Mouse (Mus musculus) CD4-positive, CD25-positive, alpha-beta regulatory T cell, adult 4 months (primary cell): ENCODE measurements at regions not wholly inside any gene's neighbourhood (a gene's known extent, or its start where the extent isn't known, plus 50 kb on each side); places are given as distances from the start of the nearest gene placed in this dataset.
"Not testable (repeated sequence)": the region's sequence is repeated elsewhere in the genome, so short reads cannot be mapped to it uniquely, and the experiment has no call there.

Source experiments
- ATAC-seq: one replicate; pipeline ENCODE4 v1.8.0; 2017

DNA sequence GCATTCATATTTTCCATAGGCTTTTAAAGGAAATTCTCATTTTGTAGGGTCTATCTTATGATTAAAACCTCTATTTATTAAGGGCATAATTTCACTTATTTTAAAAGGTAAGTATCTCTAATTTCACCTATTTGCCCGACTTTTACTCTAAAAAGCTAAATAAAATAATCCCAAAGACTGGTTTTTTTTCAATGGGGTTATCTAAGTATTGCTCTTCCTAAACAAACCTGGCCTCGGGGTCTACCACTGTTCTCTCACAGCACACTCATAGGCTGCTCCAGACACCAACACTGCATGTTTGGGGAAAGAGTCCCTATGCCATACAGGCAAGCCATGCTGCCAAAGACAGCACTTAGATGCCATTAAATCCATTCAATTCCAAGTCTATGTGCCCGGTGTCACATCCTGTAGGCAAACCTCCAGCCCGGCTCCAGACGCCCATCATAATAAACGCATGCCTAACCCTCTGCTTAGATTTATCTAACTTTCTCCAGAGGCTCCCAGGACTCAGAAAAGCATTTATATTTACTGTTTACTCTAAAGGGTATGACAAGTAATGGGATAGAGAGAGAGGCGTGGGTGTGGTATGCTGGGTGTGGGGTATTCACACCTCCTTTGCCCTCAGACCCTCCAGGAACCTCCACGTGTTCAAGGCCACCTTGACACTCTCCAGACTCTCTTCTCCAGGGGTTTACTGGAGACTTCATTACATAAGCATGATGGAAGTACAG is 62.5 kb upstream of the Cpm start:
- ATAC-seq: no peak

DNA sequence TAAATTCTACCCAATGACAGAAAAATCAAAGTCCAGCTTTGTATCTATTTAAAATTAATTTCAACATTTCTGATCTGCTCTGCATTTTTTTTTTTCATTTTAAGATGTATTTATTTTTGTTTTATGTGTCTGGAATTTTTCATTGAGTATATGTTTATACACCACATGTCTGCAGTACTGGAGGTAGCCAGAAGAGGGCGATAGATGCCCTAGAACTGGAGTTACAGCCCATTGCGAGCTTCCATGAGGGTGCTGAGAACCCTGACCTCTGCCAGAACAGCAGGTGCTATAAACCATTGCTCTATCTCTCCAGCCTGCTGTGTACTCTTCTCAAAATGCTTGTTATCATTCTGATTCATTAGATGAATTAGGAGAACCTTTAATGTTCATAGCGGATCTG is 63.1 kb upstream of the Cpm start:
- no peak for ATAC-seq

DNA sequence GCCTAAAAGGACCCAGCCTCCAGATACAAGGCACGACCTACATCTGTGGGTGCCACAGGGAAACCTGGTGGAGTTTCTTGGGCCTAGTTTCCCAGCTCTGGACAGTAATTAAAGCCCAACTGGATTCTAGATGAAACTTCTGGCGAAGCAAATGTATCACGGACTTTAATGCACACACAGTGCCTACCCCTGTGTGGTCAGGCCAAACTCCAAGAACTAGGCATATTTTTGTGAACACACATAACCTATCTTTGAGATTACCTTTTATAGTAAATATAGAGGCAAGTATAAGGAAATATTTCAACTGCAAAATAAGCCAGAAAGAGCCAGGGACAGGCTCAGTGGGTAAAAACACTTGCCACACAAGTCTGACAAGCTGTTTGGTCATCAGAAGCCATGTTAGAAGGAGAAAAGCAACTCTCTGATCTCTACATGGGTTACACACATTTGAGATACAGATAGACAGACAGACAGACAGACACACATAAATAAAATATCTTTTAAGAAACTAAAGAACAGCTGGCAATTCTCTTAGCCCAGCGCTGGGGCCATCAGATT is 63.7 kb upstream of the Cpm start:
- ATAC-seq: no peak

DNA sequence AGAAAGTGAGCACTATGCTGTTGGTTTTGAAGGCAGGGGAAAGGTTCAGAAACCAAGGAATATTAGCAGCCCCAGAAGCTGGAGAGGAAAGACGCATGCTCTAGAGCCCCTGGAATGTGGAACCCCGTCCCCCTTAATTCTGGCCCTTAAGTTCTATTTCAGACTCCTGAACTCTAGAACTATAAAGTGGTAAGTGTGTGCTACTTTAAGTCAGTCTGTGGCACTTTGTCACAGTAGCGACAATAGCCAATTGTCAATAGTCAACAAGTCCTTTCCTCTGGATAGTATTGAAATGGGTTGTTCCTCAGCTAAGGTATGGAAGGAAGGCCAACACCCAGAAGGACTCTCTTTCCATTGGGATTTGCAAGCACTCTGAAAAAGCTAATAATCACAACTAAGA is 64.2 kb upstream of the Cpm start:
- ATAC-seq: no peak

DNA sequence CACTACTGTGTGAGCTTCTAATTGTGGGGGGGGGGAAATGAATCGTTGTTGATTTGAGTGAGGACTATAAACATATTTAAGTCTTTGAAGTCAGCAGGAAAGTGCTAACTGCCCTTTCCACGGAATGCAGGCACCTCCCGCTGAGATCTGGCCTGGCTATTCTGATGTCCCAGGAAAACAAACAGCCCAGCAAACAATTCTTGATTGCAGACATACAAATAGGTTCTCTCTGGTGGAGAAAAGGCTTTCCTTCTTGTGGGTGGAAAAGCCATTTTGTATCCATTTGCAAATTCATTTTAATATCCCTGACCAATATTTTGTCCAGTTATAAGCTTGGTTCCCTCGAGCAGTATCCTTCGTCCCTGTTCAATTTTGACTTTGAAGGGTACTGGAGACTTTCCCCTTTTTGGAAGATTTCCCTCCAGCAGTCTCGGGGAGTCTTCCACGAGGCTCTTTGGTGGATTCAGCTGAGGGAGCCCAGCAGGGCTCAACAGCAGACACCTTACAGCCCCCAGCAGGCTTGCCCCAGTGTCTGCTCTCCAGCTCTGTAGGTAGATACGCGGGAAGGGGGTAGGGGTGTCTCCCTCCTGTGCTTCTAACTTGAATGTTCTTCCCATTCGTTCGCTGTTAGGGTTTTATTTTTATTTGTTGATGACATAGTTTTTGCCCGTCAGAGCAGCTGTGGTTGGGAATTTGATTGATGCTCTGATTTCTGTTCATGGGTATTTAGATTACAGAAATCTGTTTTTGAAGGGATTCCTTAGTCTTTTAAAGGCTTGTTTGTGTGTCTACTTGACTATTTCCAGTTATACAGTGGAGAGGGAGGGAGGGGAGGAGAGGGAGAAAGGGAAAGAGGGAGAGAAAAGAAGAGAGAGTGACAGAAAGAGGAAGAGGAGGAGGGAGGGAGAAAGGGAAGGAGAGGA is 64.9 kb upstream of the Cpm start:
- no peak for ATAC-seq

DNA sequence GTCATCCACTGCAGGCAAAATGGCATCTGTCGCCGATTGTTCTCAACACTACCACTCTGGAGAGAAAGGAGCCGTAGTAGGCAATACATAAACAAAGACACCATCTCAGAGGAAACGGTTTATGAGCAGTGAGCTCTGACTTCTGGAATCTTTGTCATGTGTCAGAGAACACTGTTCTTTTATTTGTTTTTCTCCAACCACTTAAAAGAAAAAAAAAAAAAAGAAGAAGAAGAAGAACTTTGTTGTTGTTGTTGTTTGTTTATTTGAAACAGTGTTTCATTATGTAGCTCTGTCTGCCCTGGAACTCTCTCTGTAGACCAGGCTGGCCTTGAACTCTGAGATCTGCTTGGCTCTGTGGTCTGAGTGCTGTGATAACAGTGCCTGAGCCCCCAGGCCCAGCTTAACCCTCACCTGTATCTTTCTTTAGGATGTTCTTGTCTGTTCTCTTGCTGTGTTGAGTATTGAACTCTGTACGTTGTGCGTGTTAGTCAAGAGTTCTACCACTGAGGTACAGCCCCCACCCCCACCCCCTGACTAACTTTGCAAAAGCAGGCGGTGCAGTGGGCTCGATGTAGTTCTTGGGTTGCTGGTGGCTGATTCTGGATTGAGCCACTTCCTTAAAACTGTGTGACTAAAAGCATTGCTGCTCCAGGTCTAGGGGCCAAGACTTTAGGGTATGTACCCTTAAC is 65.7 kb upstream of the Cpm start:
- ATAC-seq: no peak

DNA sequence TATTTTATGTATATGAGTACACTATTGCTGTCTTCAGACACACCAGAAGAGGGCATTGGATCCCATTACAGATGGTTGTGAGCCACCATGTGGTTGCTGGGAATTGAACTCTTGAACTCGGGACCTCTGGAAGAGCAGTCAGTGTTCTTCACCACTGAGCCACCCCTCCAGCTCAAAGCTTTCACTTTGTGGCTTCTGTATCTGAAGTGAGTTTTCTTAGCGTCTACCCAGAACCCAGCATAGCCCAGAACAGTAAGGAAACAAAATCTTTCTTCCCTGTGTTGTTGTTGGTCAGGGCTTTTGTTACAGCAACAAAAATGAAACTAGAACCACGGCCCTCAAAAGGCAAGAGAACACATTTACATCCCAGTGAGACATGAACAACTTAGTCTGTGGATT is 66.5 kb upstream of the Cpm start:
- ATAC-seq: not testable (repeated sequence)

DNA sequence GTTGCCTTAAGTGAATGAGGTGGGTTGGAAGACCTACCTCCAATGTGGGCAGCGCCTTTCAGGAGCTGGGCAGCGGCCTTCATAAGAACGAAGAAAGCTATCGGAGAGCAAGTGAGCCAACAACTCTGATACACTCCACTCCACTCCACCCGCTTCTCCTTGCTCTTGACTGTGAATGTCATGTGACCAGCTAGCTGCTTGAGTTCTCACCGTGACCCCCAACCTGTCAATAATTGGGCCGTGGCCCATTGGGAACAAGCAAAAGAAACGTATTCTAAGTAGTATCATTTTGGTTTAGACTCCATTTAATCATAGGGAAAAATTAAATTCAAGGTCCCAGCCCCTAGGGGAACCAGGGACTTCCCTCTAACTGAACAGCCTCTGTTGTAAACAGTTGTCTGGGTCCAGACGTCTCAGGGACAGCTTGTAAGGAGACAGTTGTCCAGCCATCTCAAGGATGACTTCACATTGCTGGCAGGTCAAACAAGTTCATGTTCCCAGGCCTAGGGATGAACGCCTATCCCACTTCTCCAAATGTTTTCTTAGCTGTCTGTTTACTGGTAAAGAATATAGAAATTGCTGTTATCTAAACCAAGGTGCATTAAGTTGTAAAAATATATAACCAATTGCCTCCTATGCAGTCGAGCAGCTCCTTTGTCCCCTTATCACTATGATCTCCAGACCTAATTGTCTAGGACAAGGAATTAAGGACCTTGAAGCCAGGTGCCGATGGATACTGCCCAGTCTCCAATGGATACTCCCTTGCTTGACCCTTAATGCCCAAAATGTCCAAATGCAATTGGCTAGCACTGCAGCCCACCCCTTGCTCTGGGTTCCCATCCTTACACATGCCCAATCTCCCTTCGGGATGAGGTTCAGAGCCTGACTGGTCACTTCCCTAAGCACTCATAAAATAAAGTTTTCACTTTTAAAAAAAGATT is 67.1 kb upstream of the Cpm start:
- no peak for ATAC-seq

DNA sequence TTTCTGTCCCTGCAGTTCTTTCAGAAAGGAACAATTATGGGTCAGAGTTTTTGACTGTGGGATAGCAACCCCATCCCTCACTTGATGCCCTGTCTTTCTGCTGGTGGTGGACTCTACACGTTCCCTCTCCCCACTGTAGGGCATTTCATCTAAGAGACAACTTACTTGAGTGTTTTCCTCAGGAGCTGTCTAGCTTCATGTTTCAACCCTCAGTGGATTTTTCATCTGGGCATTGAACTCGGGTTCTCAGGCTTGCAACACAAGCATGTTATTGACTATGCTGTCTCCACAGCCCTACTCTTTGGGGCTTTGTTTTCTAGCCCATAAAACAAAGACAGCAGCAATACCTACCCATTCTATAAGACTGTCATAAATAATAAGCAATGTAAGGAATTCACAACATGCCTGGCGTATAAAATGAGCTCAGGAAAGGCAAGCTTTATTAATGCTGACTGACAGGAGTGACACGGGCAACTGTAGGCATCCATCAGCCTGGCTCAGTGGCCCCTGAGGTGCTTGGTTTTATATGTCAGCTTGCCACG is 68.0 kb upstream of the Cpm start:
- no peak for ATAC-seq

DNA sequence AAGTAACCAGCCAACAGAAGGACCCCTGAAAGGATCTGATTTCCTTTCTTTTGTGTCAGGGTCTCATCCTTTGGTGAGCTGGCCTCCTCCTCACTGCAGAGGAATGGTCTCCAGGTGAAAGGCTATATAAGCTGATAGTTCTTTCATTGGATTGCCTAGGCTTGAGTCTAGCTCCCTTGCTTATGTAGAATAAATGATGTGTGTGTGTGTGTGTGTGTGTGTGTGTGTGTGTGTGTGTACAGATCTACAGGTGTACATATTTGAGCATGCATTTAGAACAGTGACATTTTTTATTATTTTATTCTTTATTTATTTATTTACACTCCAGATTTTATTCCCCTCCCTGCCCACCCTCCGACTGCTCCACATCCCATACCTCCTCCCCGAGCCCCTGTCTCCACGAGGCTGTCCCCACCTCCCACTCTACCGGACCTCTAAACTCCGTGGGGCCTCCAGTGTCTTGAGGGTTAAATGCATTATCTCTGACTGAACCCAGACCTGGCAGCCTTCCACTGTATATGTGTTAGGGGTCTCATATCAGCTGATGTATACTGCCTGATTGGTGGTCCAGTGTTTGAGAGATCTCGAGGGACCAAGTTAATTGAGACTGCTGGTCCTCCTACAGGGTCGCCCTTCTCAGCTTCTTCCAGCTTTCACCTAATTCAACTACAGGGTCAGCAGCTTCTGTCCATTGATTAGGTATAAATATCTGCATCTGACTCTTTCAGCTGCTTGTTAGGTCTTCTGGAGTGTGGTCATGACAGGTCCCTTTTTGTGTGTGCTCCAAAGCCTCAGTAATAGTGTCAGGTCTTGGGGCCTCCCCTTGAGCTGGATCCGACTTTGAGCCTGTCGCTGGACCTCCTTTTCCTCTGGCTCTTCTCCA is 68.7 kb upstream of the Cpm start:
- no peak for ATAC-seq

DNA sequence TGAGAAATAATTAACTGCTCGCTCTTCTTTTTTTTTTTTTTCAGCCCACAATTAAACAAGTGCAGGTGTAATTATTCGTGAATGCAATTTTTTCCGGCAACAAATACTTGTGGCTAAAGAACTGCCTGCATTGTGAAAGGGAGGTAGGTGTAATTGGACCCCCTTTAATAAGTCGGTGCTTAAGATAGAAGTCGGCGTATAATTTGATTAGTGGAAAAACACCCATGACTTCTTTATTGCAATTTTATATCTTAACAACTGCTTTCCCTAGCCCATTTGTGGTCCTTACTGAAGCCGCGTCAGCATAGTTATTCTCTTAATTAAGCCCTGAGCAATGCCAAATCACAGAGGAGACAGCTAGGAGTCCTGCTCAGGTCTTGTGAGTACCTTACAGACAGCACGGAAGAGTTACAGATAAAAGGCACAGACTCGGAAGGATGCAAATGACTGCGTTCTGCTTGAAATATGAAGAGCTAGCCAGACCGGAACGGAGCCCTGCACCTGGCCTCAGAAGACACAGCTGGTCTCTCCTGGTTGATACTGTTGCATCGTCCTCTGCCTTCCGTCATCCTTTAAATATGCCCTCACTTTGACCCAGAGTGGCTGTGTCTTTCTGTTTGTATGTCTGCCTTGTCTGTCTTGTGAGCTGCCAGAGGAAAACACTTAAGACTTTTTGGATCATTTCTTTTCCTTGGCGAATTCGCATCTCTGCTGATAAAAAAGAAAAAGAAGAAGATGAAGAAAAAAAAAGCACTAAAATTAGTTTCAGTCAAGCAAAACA is 69.5 kb upstream of the Cpm start:
- ATAC-seq: no peak

DNA sequence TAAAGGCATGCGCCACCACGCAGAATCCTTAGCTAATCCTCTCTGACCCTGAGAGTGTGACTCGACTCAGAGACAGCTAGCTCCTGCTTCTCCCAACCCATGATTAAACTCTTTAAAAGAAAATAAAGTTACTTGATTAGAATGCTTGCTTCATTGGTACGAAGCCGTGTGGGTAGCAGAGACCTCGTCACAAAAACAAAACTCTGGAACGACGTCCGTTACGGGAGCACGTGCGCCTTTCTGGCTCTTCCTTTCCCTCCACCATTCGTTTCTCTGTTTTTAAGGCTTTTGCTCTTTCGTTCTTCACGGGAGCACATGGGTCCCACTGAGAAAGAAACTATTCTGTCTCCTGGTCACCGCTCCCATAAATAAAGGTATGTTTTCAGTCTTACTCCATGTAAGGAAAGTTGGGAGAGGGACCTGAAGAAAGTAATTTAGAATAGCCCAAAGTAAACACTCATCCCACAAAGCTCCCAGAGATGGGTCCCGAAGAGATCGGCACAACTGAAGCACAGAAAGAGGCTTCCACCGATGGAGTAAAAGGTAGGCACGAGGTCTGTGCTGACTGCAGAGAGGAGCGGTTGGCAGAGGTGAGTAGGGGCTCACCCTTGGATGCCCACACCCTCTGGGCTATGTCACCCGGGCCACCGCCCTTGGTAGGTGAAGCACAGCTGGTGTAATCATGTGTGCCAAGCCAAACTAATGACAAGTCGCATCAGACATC is 70.2 kb upstream of the Cpm start:
- no peak for ATAC-seq

DNA sequence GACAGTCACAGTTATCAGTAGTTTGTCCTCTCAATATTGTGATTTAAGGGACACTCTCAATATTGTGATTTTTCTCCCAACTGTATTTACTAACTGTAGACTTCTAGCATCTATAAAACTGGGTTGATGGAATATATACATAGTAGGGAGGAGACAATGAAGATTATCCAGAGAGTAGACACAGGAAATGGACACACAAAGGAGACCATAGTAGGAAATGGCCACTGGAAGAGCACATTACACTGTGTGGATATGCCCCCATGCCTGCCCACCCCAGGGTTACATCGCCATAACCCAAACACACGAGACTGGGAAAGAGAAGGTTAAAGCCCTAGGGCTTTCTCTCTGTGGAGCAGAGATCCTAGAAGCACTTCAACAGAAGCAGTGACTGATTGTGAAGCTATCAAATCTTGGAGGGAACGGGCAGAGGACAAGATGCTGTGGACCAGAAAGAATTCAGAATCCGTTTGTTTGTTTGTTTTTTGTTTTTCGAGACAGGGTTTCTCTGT is 71.0 kb upstream of the Cpm start:
- ATAC-seq: no peak

DNA sequence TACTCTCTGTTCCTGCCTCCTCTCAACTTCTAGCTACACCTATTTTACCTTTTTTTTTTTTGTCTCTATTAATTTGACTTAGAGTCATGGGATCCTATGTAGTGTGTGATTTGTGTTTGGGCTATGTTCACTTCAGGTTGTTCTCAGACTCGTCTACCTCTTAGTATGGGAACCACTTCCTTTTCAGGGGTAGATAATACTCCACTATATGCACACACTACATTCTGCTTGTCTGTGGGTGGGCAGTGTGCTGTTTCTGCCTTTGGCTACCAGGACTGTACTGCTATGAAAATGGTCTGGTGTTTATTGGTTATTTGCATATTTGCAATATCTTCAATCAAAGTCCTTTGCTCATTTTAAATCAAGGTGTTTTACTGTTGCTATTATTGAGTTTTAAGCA is 71.6 kb upstream of the Cpm start:
- ATAC-seq: no peak

DNA sequence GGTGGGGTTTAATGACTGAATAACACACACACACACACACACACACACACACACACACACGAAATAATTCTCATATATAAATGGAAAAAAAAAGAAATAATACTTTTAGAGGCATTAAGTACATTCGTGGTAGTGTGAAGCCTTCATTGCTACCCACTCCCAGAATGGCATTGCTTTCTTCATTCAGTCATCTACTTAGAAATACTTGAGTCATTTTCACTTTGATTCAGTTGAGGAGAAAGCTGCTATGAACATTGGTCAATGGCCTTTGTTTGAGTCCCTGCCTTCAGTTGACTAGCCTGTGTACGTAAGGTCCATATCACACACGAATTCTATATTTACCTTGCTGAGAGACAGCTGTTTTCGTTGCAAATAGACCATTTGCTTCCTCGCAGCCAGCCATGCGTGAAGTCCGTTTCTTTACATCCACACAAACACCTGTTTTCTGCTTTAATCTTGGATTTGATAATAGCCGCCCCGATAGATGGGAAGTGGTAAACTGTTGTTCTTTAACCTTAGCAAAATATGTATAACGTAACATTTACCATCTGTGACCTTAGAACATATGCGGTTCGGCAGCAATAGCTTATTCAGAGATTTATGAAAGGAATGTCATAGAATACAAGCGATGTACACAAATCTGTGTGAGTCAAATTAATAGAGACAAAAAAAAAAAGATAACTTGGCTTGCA is 72.3 kb upstream of the Cpm start:
- ATAC-seq: no peak

DNA sequence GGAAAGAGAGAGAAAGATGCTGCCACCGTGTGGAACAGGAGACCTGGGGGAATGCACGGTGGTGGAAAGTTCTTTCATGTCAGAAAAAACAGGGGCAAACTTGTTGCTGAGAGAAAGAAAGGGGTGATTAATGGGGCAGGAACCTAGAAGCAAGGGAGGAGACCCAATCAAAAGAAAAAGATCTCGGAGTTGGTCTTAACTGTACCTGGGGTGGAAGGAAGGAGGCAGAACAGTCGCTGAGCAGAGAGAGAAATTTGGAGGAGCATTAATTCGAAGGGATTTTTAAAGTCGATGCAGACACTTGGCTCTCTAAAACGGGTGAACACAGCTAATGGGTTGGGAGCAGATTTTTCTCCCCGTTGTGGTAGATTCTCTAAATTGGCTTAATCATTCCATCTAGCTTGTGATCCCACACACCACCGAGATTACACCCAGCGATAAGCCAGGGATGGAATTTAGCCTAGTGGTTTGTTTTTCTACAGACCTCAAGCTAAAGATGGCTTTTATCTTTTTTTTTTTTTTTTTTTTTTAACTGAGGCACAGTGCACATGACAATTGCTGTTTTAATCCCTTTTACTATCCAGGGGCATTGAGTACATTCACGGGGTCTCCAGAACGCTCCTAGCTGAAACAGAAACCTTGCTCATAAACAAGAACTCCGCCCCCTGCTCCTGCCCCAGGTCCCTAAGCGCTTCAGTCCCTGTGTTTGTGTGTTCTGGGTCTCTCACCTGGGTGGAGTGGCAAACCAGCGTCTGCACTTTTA is 73.1 kb upstream of the Cpm start:
- ATAC-seq: no peak

DNA sequence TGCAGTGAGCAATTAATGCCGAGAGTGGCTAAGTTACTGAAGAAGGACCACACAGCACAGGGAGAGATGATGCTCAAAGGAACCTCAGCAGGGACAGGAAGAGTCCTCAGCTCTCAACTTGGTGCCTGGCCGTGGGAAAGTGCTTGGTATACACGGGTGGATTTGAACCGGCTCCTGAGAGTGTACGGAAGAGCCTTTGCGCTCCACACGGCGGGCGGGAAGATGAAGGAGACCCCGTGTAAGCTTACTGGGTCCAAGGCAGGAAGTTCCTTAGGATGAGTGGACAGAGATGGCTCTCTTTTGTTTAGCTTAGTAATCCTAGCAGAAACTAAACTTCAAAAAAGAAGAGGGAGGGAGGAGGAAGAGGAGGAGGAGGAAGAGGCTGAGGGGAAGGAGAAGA is 73.8 kb upstream of the Cpm start:
- no peak for ATAC-seq

DNA sequence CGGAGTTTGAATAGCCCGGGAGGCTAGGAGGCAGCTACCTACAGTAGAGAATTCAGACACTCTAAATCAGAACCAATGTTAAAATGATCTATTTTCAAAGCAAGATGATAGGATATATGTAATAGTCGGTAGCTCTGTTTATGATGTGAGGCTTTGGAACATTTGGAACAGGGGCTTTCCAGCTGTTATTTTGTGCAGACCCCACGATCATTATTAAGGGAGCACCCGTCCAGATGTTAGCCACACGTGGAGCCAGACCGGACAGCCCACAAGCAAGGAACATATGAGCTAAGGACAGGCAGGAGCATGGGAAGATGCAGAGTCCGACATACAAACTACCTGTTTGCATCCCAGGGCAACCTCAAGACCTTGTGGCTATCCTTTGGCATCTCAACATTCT is 74.3 kb upstream of the Cpm start:
- no peak for ATAC-seq
